Mouse (Mus musculus) kidney, adult 18-20 months (tissue): Measurements from ENCODE around the gene Bnip3.

ENCODE experiments used
- DNase-seq: peaks from one replicate; pipeline ENCODE4 v3.0.0; 2021

Bnip3 gene

DNA sequence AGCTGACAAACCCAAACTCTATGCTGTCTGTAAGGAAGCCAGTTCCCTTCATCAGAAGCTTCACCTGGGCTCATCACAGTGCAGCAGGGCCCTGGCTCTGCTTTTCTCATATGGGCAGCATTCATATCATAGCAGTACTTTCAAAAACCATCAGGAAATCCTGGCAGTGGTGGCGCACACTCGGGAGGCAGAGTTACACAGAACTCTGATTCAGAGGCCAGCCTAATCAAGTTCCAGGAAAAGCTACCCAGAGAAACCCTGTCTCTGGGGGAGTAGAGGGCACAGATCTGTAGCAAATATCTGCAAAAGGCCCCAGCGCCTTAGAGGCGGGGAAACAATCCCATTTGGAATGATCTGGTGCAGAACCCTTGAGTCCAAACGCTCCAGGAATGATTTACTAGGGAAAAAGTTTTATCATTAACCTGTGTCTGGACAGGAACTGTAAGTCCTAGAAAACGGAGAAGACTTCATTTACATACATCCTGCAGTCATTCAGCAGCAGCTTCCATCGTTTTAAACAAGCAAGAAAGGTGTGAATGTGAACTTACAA is 5.4 kb downstream of the Bnip3 start:
- DNase-seq = peak; percentile 60

DNA sequence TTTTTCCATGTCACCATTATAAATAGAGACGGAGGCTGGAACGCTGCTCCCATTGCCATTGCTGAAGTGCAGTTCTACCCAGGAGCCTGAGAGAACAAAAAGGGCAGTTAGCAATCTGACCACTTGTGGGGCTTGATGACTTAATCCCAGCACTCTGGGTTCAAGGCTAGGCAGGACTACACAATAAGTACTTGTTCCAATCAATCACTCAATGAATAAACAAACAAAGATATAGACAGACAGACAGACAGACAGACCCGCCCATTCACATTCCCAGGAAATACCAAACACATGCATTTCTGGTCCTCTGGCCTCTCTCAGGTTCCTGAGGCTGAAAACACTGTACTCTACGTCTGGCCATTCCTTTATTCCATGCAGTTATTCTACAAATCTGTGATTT is 10.6 kb downstream of the Bnip3 start:
- DNase-seq = no peak

DNA sequence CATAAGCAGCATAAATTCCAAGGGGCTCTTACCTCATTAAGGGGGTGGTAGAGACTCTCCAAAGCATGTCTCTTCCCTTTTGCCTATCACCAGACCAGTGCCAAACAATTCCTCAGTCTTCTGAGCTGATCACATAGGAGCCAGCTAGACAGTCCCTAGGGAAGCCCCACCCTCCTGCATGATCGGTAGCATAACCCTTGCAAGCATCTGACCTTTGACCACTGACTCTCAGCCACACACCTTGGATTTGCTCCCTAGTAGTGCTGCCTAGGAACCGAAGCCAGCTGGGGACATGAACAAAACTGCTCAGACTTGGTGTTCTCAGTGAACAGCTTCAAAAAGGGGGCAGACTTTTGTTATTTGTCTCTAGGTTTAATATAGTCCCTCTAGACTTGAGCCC is 11.2 kb downstream of the Bnip3 start:
- DNase-seq = peak; percentile 56

DNA sequence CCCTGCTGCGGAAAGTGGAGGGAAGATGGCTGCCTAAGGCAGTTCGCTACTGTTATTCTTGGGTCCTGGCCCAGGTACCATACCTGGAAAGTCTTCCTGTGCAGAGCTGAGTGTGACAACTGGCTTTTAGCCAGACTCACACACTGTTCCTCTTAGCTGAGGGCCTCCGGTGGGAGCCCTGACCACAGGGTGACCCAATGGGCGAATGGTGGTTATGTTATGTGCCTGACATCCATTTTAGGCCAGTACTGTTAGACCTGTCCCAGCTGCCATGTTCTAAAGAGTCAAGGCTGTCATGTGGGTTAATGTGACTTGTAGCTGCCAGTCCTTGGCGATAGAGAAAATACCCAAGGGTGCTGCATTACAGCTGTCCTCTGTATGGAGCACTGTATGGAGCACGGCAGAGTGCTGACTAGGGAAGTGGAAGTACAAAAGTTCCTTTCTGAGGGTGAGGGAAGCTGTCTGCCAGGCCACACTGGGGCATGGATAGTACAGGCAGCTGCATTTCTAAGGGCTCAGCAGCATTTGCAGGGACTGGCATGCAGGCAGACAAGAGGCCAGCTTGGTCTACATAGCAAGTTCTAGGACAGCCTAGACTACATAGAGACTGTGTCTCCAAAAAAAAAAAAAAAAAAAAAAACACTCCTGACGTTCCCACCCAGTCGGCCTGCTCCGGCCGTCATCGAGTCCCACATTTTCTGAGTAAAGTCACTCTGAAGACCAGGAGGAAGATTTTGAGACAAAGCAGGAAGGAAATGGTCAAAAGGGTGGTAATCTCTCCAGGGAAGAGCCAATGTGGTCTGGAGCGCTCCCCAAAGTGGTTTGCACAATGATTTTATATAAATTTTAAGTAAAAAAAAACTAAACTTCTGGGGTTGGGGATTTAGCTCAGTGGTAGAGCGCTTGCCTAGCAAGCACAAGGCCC is 23.7 kb downstream of the Bnip3 start:
- DNase-seq = peak; percentile 27

DNA sequence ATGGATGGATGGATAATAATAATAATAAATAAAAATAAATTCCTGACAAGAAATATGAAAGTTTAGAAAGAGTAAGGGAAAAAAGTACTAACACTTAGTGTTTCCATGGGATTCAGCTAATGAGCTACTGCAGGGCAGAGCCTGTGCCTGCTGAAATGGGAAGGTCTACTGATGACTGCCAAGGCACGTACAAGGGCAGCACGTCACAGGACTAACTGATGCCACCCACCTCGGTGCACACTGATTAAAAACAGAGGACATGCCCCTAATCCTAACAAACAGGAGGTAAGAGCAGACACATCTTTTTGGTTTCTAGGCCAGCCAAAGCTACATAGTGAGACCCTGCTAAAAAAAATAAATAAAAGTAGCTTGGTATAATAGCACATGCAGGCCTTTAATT is 25.6 kb downstream of the Bnip3 start:
- no peak for DNase-seq

DNA sequence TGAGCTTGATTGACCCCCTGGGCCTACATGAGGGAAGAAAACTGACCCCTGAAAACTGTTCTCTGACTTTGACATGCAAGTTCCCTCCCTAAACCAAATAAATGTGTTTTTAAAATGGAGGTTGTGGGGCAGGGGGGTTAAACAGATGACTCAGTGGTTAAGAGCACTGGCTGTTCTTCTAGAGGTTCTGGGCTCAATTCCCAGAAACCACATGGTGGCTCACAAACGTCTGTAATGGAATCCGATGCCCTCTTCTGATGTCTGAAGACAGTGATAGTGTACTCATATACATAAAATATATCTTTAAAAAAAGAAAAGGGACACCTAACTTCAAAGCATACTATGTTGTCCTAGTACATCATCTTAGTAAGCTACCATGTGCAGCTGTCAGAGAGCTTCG is 34.3 kb downstream of the Bnip3 start:
- no peak for DNase-seq

DNA sequence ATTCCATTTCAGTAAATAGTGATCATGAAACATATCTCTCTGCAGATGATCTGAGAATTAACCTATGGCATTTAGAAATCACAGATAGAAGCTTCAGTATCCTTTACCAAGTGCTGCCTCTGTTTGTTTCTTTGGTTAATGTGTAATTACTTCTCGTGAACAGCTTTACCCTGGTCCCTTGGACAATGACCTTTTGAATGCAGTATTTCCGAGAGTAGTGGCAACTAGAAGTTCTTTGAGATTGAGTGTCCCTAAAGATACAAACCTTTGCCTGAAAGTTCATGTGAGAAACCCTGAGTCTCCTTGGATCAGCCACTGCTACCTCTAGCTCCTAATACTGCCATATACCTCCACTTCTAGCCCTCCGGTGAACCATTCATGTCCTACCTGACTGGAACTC is 36.4 kb downstream of the Bnip3 start:
- DNase-seq = no peak

DNA sequence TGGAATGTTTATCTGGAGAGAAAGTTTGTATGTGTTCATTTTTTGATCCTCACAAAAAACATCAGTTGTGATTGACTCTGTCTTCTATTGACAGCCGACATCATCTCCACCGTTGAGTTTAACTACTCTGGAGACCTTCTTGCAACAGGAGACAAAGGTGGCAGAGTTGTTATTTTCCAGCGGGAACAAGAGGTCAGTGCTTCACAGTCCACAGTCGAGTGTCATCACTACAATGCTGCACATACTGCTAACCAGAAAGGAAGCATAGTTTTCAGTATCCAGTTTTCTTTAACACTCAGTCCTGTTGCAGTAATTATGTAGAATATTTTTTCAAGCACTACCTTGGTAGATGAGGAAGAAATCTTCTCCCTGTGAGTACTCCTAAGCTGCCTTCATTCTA is 41.0 kb downstream of the Bnip3 start:
- no peak for DNase-seq

DNA sequence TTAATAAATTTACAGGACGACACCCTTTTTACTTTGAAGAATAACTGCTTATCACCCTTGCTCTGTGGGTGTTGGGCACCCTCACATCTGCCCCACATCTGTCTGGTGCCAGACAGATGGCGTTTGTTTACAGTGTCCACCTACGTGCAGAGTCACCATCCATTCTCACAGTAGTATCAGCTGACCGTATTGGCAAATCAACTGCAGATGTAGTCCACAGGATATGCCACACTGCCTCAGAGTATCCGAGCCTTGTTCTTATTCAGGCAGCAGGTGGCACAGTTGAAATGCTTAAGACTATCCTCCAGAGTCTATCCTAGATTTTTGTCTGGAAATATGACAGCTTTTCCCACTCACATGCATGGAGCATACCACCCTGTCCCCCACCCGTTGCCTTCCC is 42.0 kb downstream of the Bnip3 start:
- no peak for DNase-seq

DNA sequence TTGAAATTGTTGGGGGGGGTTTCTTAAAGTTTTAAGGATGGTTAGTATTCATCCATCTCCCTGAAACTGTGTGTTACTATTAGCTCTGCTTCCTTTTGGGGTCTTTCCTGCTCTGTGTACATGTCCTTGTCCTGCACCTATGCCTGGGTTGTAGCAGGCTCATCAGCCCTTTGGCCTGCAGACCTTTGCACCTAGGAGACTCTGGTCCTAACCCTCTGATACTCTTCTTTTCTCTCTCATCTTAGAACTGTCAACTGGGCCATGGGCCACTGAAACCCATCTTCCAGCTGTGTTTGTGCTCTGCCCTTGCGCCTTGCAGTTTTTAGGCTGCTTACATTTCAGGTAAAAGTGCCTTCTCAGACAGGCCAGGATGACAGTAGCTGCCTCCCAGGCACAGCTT is 44.5 kb downstream of the Bnip3 start:
- no peak for DNase-seq

DNA sequence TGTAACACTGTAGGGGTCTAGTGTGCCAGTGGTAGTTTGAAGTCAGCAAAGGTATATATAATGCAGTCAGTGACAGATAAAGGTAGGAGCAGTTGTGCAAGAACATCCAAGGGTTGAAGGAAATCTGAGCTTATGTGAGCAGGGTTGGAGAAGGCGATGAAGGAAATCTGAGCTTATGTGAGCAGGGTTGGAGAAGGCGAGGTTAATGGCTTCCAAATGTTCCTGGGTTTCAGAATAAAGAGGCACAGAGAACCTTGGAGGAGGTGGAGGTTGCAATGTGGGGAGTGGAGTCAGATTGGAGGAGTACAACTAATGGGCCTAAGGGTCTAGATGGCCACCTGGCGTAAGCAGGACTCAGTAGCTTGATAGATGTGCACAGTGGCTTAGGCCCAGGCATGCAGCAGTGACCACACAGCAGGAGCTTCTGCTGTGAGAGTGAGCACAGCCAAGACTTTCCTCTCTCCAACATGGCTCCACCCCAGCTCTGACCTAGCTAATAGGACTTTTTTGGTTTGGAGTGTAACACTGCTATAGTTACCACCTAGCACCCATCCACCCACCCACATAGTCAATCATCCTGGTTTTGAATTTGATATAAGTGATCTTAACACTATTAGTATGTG is 45.3 kb downstream of the Bnip3 start:
- no peak for DNase-seq

DNA sequence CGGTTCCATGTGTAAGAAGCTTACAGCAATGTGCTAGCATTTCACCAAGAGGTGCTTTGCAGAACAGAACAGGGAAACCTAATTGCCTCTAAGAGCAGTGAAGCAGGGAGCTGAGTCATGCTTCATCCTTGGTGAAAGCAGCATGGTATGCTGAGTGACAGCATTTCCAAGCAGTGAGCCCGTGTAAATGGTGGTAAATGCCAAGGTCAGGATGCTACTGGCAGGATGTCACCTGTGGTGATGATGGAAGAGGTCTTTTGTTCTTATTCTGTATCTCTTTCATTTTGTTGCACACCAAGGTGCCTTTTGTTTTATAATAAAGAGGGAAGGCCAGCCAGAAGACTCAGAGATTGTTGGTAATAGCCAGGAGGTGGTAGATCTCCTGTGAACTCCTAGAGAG is 52.6 kb downstream of the Bnip3 start:
- no peak for DNase-seq

DNA sequence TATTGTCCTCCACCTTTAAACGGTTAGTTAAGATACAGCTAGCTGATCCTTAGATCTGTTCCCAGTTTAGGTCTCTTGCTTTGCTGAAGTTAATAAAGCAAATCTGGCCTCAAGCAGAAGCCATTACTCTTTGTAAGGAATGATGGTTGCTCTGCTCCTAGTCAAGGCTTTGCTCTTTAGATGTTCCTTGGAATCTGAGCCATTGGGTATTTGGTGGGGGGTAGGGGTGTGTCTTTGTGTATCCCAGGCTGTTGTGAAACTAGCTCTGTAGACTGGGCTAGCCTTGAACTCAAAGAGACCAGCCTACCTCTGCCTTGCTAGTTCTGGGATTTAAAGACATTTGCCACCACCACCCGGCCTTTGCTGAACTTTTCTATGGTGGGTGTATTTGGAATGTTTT is 55.1 kb downstream of the Bnip3 start:
- DNase-seq = no peak

DNA sequence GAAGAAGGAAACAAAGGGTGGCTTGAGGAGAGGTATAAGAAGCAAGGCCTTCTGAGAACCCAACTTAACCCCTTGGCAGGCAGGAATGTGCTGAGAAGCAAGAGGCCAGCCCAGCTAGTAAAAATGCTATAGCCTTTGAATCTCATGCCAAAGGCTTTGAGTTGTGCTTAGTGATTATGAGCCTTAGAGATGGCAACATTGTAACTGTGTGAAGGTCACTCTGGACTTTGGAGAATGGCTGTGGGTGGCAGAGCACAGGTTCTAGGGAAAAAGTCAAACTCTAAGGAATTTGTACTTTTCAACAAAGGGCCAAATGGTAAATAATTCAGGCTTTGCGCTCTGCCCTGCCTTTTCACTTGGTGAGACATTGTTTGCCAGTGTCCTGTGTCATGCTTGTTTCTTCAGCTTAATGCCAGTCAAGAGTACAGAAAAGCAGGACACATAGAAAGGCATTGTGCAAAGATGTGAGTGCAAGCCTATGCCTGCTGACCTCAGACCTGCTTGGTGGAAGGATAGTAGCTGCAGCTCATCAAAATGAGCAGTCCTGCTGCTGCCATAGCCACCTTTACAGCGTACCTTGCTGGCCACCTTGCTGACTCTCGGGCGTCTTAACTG is 55.8 kb downstream of the Bnip3 start:
- DNase-seq = no peak

DNA sequence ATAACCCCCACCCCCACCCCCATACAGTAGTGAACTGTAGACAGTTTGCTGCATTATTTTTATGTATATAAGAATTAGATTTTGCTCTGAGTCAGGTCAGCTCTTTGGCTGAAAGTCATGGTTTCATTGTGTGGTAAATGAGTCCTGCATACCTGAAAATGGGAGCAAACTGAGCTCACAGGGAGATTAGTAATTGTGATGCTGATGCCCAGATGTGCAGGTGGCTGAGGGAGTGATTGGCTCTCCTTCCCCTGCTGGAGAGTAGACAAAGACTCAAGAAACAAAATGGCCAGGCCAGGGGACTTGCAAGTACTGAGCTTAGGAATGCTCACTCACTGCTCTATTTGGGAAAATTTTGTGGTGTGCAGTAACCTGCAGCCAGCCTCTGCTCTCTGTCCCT is 59.2 kb downstream of the Bnip3 start:
- no peak for DNase-seq

DNA sequence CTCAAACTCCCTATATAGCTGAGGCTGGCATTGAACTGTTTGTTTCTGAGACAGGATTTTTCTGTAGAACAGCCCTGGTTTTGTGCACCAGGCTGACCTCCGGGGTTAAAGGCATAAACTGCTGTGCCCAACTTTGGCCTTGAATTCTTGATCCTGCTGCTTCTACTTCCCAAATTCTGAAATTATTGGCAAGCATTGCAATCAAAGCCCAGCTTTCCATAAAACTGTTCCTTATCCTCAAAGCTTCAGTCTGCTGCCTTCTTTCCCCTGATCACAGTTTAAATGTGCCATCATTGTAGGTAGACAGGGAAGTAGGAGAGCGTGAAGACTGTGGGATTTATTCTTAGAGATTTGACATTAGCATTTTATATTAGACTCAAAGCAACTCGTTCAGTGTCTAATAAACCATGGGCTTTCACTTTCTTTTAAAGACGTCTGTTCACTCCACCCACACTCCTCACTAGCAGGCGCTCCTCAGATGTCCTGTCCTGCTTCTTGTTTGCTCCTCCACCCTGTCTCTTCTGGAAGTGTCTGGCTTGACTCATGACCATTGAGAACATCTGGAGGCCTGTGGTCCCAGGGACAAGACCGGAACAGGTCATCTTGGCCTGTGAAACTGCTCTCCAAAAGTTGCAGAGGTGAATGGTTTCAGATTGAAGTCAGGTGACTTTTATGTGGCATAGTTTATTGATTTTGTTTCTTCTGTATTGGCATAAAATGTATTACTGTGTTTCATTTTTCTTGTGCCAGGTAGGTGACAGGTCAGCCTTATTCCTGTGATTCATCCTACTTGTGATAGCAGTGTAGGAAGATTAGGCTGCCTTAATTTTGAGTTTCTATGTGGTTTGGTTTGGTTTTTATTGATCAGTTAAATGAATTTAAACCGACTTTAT is 61.0 kb downstream of the Bnip3 start:
- DNase-seq = no peak

DNA sequence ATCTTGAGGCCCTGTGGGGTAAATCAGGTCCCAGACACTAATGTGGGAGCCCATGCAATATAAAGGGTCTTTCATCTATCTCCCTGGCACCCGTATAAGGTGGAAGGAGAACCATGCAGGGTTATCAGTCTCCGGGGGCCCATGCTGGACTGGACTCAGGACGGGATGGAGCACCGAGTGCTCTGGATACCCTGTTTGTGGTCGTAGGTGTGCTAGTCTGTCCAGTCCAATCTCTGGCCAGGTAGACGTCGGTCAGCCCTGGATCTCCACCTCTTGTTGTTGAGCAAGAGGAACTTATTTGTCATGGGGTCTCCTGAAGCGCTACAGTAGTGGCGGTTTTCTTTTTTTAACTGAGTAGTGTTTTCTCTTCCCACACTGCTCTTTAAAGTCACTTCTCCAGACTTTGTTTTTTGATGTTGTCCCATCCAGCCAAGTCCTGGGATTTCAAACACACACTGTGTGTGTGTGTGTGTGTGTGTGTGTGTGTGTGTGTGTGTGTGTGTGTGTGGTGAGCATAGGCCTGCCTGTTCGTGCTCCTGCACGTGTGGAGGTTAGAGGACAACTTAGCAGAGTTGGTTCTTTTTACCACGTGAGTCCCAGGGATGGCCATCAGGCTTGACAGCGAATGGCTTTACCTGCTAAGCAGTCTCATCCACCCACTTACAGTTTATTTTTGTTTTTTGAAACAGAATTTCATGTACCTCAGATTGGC is 61.8 kb downstream of the Bnip3 start:
- no peak for DNase-seq

DNA sequence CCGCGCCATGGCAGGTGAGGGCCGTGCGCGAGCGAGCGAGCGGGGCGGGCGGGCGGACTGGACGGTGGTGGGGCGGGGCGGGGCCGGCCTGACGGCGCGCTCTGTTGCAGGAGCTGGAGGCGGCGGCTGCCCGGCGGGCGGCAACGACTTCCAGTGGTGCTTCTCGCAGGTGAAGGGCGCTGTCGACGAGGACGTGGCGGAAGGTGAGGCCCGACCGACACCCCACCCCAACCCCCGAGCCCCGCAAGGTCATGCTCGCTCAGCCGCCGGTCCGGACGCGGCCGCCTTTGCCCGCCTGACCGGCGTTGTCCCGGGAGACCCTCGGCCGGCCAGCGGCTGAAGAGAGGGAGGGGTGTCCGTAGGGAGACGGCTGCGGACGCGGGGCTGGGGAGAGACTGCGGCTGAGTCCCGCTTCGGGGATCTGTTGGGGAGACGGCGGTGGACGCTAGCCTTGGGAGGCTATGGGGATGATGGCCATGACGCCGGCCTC is 62.8 kb downstream of the Bnip3 start:
- no peak for DNase-seq

DNA sequence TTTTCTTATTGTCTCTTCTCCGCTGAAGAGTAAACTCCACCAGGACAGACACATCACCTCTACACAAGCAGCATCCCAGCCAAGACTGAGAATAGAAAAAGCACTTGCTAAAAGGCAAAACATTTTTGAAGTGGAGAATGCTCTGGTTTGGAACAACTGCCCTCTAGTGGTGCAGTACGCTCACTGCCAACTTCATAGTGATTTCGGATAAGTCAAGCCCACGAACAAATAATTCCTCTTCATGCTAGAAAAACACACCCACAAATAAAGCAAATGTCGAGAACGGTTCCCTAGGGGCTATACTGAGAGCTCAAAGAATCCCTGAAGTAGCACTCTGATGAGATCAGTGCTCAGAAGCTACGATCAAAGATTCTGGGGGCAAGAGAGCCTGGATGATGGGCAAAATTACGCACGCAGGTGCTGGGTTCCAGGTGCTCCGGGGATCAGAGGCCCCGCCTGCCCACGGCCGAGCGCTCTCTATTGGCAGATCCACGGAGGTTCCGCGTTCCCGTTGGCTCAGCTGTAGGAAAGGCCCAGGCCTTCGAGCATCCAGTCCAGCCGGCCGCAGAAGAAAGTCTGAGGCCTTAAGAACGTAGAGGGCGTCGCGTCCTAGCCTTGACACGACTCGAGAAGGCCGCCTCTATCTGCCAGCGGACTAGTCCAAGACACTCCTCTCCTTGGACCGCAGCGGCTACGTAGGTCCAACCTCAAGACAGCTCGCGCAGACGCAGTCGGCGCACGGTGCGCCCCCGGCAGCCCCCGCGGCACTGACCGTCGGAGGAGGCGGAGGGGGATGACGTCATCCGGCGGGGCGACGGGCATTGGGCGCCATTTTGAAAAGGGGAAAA is 63.6 kb downstream of the Bnip3 start, which contains the start of the genes Ppp2r2d and Mapk1ip1:
Gene Ppp2r2d, plus strand, starts transcription at position 536 of the 848 bp plus-strand sequence.
Gene Mapk1ip1, minus strand, starts transcription at position 730 of the 848 bp plus-strand sequence.
- peak; percentile 96 for DNase-seq

DNA sequence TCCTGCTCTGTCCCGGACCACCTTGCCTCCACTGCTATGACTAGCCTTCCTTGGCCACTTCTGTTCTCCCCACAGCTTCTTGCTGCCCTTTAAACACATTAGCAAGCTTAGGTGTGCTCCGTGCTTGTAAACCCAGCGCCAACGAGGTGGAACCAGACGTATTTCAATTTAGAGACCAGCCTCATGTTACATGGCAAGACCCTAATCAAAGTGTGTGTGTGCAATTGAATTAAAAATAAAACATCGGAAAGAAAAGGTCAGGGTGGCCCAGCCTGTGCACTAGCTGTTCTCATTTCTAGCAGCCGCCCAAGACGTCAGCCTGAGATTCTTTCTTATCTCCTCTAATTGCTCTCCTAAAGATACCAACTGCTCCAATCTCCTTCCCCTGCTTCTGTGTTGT is 64.2 kb downstream of the Bnip3 start:
- no peak for DNase-seq

DNA sequence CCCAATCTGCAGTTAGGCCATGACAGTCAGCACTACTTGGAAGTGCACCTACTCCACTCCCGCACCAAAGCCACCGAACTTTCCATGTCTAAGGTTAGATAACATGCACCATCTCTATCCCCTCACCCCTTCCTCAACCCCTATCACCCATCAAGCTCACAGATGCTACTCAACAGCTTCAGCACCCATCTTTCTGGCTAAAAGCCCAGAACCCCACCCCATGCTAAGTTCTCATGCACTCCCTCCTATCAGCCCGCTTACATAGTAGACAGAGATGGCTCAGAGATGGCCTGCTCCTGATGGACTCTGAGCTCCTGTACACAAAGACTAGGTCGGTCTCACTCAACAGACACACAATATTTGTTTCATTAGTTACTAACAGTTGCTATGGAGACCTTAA is 65.9 kb downstream of the Bnip3 start:
- DNase-seq = no peak
